Comparison of ENCODE assay signal across 2 mouse cellular contexts in the genomic region with DNA sequence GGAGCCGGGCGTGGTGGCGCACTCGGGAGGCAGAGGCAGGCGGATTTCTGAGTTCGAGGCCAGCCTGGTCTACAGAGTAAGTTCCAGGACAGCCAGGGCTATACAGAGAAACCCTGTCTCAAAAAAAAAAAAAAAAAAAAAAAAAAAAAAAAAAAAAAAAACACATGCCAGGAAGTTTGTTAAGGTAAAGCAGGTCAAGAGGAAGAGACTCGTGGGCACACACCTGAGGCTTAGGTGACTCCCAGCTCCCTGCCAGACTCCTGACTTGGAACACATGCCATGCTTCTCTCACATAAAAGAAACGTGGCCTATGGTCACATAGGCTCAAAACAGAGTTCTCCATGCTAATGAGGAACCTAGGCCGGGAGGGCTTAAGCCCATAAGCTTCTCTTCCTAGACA.
TF ChIP-seq lines count a peak whose summit lies in the region.

No protein-coding gene starts in this region.

TF ChIP-seq in ES-E14, 5 proteins besides CTCF, POLR2A, EP300 and RAD21:
- peak; percentile 69; the same call in 1 of the 2 replicates for TF ChIP-seq ZNF384 (IDR thresholded peaks at IDR 0.05; ENCODE audit: low read depth, low read length)

TF ChIP-seq in MEL, 35 proteins besides CTCF, POLR2A, EP300 and RAD21:
- TF ChIP-seq ZNF384 (IDR thresholded peaks at IDR 0.05; ENCODE audit: low read depth, low read length) = peak; percentile 52
TF ChIP-seq in MEL: peak in this region for 1; not testable (repeated sequence) for 34.
